Mouse (Mus musculus) ES-Bruce4 (cell line): Measurements from ENCODE around the gene Klrc1. TPM values are rescaled to one million over a fixed set of nuclear protein-coding genes. Genes with fewer than 3 reads are reported as not detected.
"Not testable (repeated sequence)": the region's sequence is repeated elsewhere in the genome, so short reads cannot be mapped to it uniquely, and the experiment has no call there.

ENCODE experiments used
- H3K27ac ChIP-seq: 2 replicates; pipeline ENCODE4 v1.5.1; 2012; ENCODE audit warnings: low read length, inconsistent platforms; ENCODE audit not compliant: insufficient read depth
- H3K27me3 ChIP-seq: 2 replicates; pipeline ENCODE4 v1.6.1; 2012; ENCODE audit warnings: mild to moderate bottlenecking, low read length, inconsistent platforms; ENCODE audit not compliant: control insufficient read depth, poor library complexity, insufficient read depth, severe bottlenecking
- H3K36me3 ChIP-seq: 2 replicates; pipeline ENCODE4 v1.6.1; 2012; ENCODE audit warnings: inconsistent platforms, mild to moderate bottlenecking, low read length, moderate library complexity; ENCODE audit not compliant: control insufficient read depth, poor library complexity, insufficient read depth, severe bottlenecking
- H3K4me1 ChIP-seq: one replicate; pipeline ENCODE4 v1.8.1; 2011; ENCODE audit warnings: low read length; ENCODE audit not compliant: control insufficient read depth, insufficient read depth
- H3K4me3 ChIP-seq: 2 replicates; pipeline ENCODE4 v1.5.1; 2011; ENCODE audit warnings: low read depth, mild to moderate bottlenecking, low read length
- H3K9ac ChIP-seq: 2 replicates; pipeline ENCODE4 v1.6.1; 2012; ENCODE audit warnings: low read depth, mild to moderate bottlenecking, inconsistent platforms; ENCODE audit not compliant: poor library complexity, severe bottlenecking
- H3K9me3 ChIP-seq: replicated peaks from 2 replicates; pipeline ENCODE4 v1.6.1; 2012; ENCODE audit warnings: mild to moderate bottlenecking, low read length, inconsistent platforms; ENCODE audit not compliant: control insufficient read depth, poor library complexity, insufficient read depth, severe bottlenecking
- CTCF ChIP-seq: IDR thresholded peaks from one replicate; pipeline ENCODE4 v1.8.1; 2011; ENCODE audit warnings: low read depth, low read length
- EP300 ChIP-seq: IDR thresholded peaks from 2 replicates; pipeline ENCODE4 v1.6.1; 2011; ENCODE audit warnings: low read depth, low read length; ENCODE audit not compliant: insufficient read depth
- POLR2A ChIP-seq: IDR thresholded peaks from one replicate; pipeline ENCODE4 v1.8.1; 2011; ENCODE audit warnings: low read length; ENCODE audit not compliant: insufficient read depth
- polyA plus RNA-seq: library from polyadenylated mRNA; stranded (reverse); fragments of >200 nt; gene quantifications from 2 replicates; pipeline ENCODE4 v1.2.4, GENCODE M21; 2011; ENCODE audit warnings: low read depth; ENCODE audit not compliant: missing spikeins, insufficient read depth, insufficient read length

Klrc1 gene
- polyA plus RNA-seq, 1 experiment = not detected

DNA sequence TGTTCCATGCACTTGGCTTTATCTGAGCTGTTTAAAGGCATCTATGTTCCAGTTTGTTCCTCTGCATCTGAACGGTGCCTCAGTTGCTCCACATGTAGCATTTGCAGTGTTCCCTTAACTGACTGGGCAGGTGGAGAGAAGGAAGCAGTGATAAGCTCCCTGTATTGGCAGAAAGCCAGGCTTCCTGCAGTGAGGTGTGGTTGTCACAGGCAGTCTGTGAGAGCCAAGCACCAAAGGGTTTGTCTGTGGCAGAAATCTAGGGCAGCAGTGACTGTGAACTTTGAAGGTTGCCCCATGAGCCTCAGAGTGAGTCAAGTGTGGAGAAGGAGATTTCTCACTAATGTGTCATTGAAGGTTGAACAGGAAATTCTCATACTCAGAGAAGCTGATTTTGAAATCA is 1.6 kb upstream of the Klrc1 start:
- no peaks in the 10 kb centered on the region for H3K4me1 ChIP-seq
- no peak for TF ChIP-seq CTCF
- no peak for TF ChIP-seq EP300
- TF ChIP-seq POLR2A = no peak
- H3K4me3 ChIP-seq = no peak overlapping the region
- H3K27ac ChIP-seq = no peak overlapping the region
- H3K36me3 ChIP-seq = no peaks in the 10 kb centered on the region
- no peaks in the 10 kb centered on the region for H3K27me3 ChIP-seq
- H3K9ac ChIP-seq = no peak overlapping the region
- no peaks in the 10 kb centered on the region for H3K9me3 ChIP-seq

DNA sequence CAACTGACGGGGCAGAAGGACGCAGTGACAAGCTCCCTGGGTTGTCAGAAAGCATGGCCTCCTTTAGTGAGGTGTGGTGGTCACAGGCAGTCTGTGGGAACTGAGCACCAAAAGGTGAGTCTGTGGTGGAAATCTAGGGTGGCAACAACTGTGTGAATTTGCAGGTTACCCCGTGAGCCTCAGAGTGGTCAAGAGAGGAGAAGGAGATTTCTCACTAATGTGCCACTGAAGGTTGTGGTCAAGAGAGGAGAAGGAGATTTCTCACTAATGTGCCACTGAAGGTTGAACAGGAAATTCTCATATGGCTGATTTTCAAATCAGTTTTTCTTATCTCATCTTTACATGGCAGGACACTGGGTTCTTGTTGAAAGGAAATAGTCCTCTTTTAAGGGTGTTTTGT is 17.5 kb downstream of the Klrc1 start:
- not testable (repeated sequence) for H3K27ac ChIP-seq, H3K4me1 ChIP-seq, H3K36me3 ChIP-seq, H3K27me3 ChIP-seq, H3K4me3 ChIP-seq, H3K9me3 ChIP-seq, H3K9ac ChIP-seq

DNA sequence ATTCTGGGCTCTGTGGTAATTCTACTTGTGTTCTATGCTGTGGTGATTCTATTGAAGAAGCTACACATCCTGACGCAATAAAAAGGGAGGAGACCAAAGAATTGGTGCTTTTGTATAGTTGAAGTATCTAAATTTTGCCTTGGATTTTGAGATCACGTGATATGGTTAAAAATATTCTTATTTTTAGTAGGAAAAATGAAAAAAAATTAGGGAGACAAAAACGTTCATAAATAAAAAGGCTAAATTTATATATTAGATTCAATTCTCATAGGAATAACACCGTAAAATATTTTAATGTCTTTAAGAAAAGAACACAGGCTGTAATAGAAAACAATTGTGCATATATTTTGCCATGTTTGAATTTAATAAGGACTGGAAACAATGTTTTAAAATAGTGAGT is 18.2 kb downstream of the Klrc1 start, which contains the start of gene Klrc2:
Klrc2 (minus strand) TSS at position 101 of the 400 bp plus-strand sequence.
- not testable (repeated sequence) for H3K4me3 ChIP-seq, H3K4me1 ChIP-seq, H3K27ac ChIP-seq, H3K27me3 ChIP-seq, H3K9me3 ChIP-seq, H3K36me3 ChIP-seq, H3K9ac ChIP-seq

DNA sequence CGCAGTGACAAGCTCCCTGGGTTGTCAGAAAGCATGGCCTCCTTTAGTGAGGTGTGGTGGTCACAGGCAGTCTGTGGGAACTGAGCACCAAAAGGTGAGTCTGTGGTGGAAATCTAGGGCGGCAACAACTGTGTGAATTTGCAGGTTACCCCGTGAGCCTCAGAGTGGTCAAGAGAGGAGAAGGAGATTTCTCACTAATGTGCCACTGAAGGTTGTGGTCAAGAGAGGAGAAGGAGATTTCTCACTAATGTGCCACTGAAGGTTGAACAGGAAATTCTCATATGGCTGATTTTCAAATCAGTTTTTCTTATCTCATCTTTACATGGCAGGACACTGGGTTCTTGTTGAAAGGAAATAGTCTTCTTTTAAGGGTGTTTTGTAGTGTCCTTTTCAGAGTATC is 34.7 kb downstream of the Klrc1 start:
- H3K27me3 ChIP-seq, H3K9me3 ChIP-seq, H3K4me1 ChIP-seq, H3K27ac ChIP-seq, H3K36me3 ChIP-seq, H3K9ac ChIP-seq, H3K4me3 ChIP-seq: not testable (repeated sequence)

DNA sequence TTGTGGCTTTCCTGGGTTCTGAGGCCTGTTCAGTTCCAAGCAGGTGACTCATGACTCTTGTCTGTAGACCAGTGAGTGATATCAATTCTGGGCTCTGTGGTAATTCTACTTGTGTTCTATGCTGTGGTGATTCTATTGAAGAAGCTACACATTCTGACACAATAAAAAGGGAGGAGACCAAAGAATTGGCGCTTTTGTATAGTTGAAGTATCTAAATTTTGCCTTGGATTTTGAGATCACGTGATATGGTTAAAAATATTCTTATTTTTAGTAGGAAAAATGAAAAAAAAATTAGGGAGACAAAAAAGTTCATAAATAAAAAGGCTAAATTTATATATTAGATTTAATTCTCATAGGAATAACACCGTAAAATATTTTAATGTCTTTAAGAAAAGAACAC is 35.5 kb downstream of the Klrc1 start, which contains the start of gene Klrc3:
Klrc3 (minus strand) TSS at position 101 of the 400 bp plus-strand sequence.
- not testable (repeated sequence) for H3K27me3 ChIP-seq, H3K9me3 ChIP-seq, H3K27ac ChIP-seq, H3K4me1 ChIP-seq, H3K36me3 ChIP-seq, H3K9ac ChIP-seq, H3K4me3 ChIP-seq

DNA sequence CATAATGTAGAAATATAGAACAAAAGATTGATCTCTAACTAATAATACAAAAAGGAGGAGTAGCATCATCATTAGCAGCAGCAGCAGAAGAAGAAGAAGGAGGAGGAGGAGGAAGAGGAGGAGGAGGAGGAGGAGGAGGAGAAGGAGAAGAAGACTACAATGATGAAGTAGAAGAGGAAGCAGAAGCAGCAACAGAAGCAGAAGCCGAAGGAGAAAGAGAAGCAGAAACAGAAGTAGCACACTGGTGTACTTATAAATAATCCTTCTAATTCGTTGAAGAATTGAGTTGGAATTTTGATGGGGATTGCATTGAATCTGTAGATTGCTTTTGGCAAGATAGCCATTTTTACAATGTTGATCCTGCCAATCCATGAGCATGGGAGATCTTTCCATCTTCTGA is 47.7 kb downstream of the Klrc1 start:
- not testable (repeated sequence) for H3K9me3 ChIP-seq

DNA sequence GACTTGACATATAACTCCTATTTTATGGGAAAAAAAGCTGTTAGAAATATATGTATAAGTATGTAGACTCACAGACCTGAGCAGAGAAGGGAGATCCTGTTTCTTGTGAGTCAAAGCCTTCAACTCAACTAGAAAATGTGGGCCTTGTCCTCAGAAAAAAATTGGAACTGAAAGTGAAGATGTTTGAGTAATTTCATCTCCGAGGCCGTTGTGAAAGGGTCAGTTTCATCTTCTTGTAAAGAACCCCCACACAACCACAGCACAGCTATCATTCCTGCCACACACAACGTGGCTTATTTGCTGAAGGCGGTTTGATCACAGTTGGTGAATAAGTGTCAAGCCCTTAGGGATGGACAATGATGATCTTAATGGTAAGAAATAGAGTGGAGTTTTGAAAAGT is 55.0 kb downstream of the Klrc1 start, which contains the start of gene Klrk1:
Klrk1 (minus strand) TSS at position 130 of the 400 bp plus-strand sequence.
- H3K36me3 ChIP-seq = no peaks in the 10 kb centered on the region
- no peaks in the 10 kb centered on the region for H3K9me3 ChIP-seq
- H3K9ac ChIP-seq = no peak within 1 kb of the TSS
- no peak within 1 kb of the TSS for H3K4me3 ChIP-seq
- TF ChIP-seq CTCF (no peak), POLR2A (no peak), EP300 (no peak)
- H3K4me1 ChIP-seq = no peaks in the 10 kb centered on the region
- no peak within 1 kb of the TSS for H3K27ac ChIP-seq
- H3K27me3 ChIP-seq = no peaks in the 10 kb centered on the region

More for the DNA sequence above, 47.7 kb downstream of the Klrc1 start:
- not testable (repeated sequence) for H3K4me3 ChIP-seq, H3K36me3 ChIP-seq, H3K27me3 ChIP-seq, H3K9ac ChIP-seq, H3K4me1 ChIP-seq, H3K27ac ChIP-seq

Other genes starting within 250 kb of the Klrc1 start
- gene Clec1a, start 227.0 kb downstream of the Klrc1 start, polyA plus RNA-seq = not detected in 2 replicates
- 1.3 and 1.4 TPM in 2 replicates for gene Olr1, start 171.8 kb downstream of the Klrc1 start, polyA plus RNA-seq
- gene Tmem52b, start 166.4 kb downstream of the Klrc1 start, polyA plus RNA-seq = not detected in 2 replicates
- 68.1 and 75.1 TPM in 2 replicates for gene Gabarapl1, start 145.8 kb downstream of the Klrc1 start, polyA plus RNA-seq
- gene Klre1, start 101.1 kb downstream of the Klrc1 start, polyA plus RNA-seq = not detected in 2 replicates
- gene Klrd1, start 87.2 kb downstream of the Klrc1 start, polyA plus RNA-seq = not detected in 2 replicates
- gene Klrk1, start 55.1 kb downstream of the Klrc1 start, polyA plus RNA-seq = not detected in 2 replicates
- not detected in 2 replicates for gene Klrc3, start 35.6 kb downstream of the Klrc1 start, polyA plus RNA-seq
- gene Klrc2, start 18.3 kb downstream of the Klrc1 start, polyA plus RNA-seq = not detected in 2 replicates
- gene Klri1, start 38.2 kb upstream of the Klrc1 start, polyA plus RNA-seq = not detected in 2 replicates
- gene Klri2, start 61.5 kb upstream of the Klrc1 start, polyA plus RNA-seq = not detected in 2 replicates
- not detected in 2 replicates for gene Gm156, start 105.3 kb upstream of the Klrc1 start, polyA plus RNA-seq
- gene Gm17631, start 183.7 kb upstream of the Klrc1 start, polyA plus RNA-seq = not detected in 2 replicates
- gene Klra17, start 197.7 kb upstream of the Klrc1 start, polyA plus RNA-seq = not detected in 2 replicates
- not detected in 2 replicates for gene Klra5, start 238.7 kb upstream of the Klrc1 start, polyA plus RNA-seq